Mouse (Mus musculus): ENCODE data around the gene Retn. TPM values are rescaled to one million over a fixed set of nuclear protein-coding genes. Genes with fewer than 3 reads are reported as not detected.

The Retn gene
- total RNA-seq (2021): 10 to 100 TPM in 1 of 2 experiments, 1 to 10 TPM in 1; 5.1 to 17.7 TPM
- long read RNA-seq, experiment 1, partial matches to known transcripts: 0 of 1 reads
- long read RNA-seq, experiment 1, other reads (novel, unspliced or antisense): 1 of 1 reads
- long read RNA-seq, experiment 2, transcript Retn-201 (5 exons, 874 nt): major isoform, 21 of 22 reads
- long read RNA-seq, experiment 2, partial matches to known transcripts: 0 of 22 reads
- long read RNA-seq, experiment 2, other reads (novel, unspliced or antisense): 1 of 22 reads

- no peak for DNase-seq
Measured at GRCm38 (mm10) chr8:3655526-3655925, at the start of gene Retn. TSS of gene Retn (plus strand) at chr8:3655770.

GRCm38 (mm10) chr8:3606593-3606992, 49.0 kb upstream of the Retn start:
- no peak for DNase-seq

- no peak for DNase-seq
Measured at GRCm38 (mm10) chr8:3607822-3608221, 47.7 kb upstream of the Retn start.

GRCm38 (mm10) chr8:3609046-3609815, 46.3 kb upstream of the Retn start:
- DNase-seq: peak in 1 of 2 experiments; percentile 31

GRCm38 (mm10) chr8:3609816-3610150, 45.8 kb upstream of the Retn start:
- DNase-seq: no peak

- DNase-seq: peak; percentile 99
Measured at GRCm38 (mm10) chr8:3621199-3621970, 34.2 kb upstream of the Retn start, which contains the start of the genes Xab2 and Pet100. TSS of gene Xab2 (minus strand) at chr8:3621316. TSS of gene Pet100 (plus strand) at chr8:3621548.

GRCm38 (mm10) chr8:3622119-3622518, 33.5 kb upstream of the Retn start:
- DNase-seq: no peak

- no peak for DNase-seq
Measured at GRCm38 (mm10) chr8:3625445-3625844, 30.1 kb upstream of the Retn start, which contains the start of gene Pcp2. TSS of gene Pcp2 (minus strand) at chr8:3625545.

GRCm38 (mm10) chr8:3626971-3627370, 28.6 kb upstream of the Retn start:
- no peak for DNase-seq

- DNase-seq: no peak
Measured at GRCm38 (mm10) chr8:3628014-3628413, 27.6 kb upstream of the Retn start.

- DNase-seq: peak; percentile 40 to 56
Measured at GRCm38 (mm10) chr8:3630647-3631477, 24.7 kb upstream of the Retn start, which contains the start of gene Stxbp2. TSS of gene Stxbp2 (plus strand) at chr8:3630955.

GRCm38 (mm10) chr8:3631478-3631875, 24.1 kb upstream of the Retn start:
- no peak for DNase-seq

GRCm38 (mm10) chr8:3645804-3646203, 9.8 kb upstream of the Retn start:
- DNase-seq: peak; percentile 18 to 49

GRCm38 (mm10) chr8:3646824-3647531, 8.6 kb upstream of the Retn start:
- DNase-seq: no peak

GRCm38 (mm10) chr8:3647561-3647960, 8.0 kb upstream of the Retn start:
- no peak for DNase-seq

- DNase-seq: peak in 1 of 2 experiments; percentile 15
Measured at GRCm38 (mm10) chr8:3648268-3648667, 7.3 kb upstream of the Retn start.

GRCm38 (mm10) chr8:3648990-3649389, 6.6 kb upstream of the Retn start:
- no peak for DNase-seq

GRCm38 (mm10) chr8:3652845-3653244, 2.7 kb upstream of the Retn start:
- DNase-seq: no peak

- DNase-seq: no peak
Measured at GRCm38 (mm10) chr8:3654726-3655508, 653 bp upstream of the Retn start.

- no peak for DNase-seq
Measured at GRCm38 (mm10) chr8:3656725-3657381, 1.3 kb downstream of the Retn start.

Measured in heart, adult 18-20 months (tissue).